Mouse (Mus musculus) 3T3-L1 (cell line): ENCODE results near the gene 2010111I01Rik.
A peak's percentile ranks its signal among the peaks of the same experiment; 100 is the strongest.
"Not testable (repeated sequence)": the region's sequence is repeated elsewhere in the genome, so short reads cannot be mapped to it uniquely, and the experiment has no call there.

Source experiments
- DNase-seq: peaks from one replicate; pipeline ENCODE4 v3.0.0-alpha.2; 2015; ENCODE audit warnings: low read depth, low spot score

2010111I01Rik gene

GRCm38 (mm10) chr13:62955997-62956396 lies 8.7 kb upstream of the 2010111I01Rik start:
- no peak for DNase-seq

DNA sequence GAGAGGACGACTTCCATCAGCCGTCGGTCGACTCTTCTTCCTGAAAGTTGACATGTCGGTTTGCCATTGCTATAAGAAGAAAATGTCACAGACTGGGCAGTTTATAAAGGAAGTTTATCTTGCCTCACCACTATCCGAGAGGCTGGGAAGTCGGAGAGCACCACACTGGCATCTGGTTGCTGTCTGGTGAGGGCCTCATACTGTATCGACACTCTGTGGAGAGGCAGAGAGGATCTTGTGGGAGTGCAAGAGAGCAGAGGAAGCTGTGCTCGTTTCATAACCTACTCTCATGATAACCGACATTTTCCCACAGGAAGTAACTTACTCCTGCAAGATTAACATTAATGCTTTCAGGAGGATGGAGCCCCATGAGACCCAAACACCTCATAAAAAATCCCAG lies 7.9 kb upstream of the 2010111I01Rik start:
- no peak for DNase-seq

- DNase-seq = no peak
Measured at GRCm38 (mm10) chr13:62963358-62963757, 1.3 kb upstream of the 2010111I01Rik start.

- DNase-seq = no peak
Measured at GRCm38 (mm10) chr13:62968223-62968622, 3.5 kb downstream of the 2010111I01Rik start.

DNA sequence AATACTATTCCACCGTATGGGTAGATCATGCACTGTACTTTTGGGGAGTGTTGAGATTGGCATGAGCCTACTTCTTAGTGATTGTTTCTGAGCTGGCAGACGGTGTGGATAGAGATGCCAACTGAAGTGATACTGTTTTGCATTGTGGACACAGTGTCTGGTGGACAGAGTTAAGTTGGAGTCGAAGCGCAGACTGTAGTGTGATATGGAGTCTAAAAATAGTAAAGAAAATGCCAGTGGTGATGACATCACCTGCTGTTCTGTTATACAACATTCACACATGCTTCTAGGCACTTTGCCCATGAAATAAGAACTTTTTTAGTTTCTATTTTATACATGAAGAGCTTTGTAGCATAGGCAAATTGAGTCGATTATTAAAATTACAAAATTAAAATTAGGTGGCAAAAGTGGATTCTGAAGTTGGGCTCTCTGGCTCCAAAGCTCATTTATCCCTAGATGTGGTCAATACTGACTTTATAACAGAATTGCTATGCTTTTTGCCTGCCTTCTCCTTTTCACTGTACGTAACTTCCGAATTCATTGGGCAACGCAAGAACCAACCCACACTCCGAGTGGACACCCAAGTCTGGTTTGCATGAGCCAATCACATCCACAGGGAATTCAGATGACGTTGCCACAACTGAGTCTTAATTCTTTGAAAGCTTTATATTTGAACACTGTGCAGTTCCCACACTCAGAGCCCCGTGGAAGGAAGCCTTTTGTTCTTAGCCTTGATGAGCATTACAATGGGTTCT lies 6.0 kb downstream of the 2010111I01Rik start:
- DNase-seq = peak; percentile 38

- no peak for DNase-seq
Measured at GRCm38 (mm10) chr13:62972403-62972802, 7.7 kb downstream of the 2010111I01Rik start.

- no peak for DNase-seq
Measured at GRCm38 (mm10) chr13:62973111-62973510, 8.4 kb downstream of the 2010111I01Rik start.

DNA sequence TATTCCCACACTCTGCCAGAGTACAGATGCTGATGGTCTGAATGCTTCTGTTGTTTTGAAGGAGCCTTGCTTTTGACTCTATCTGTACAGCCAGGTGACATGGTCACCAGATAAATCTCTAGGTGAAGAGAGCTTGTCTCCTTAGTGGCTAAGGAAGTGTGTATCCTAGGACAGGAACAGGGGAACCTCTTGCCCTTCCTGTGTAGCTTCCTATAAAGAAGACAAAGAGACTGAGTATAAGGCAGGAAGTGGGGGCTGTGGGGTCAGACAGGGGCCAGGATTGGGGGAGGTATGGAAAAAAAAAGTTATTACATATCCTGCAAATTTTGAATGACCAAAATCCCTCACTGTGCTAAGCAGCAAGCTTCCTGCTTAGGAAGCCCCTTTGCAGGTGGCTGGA lies 13.4 kb downstream of the 2010111I01Rik start:
- DNase-seq = no peak

DNA sequence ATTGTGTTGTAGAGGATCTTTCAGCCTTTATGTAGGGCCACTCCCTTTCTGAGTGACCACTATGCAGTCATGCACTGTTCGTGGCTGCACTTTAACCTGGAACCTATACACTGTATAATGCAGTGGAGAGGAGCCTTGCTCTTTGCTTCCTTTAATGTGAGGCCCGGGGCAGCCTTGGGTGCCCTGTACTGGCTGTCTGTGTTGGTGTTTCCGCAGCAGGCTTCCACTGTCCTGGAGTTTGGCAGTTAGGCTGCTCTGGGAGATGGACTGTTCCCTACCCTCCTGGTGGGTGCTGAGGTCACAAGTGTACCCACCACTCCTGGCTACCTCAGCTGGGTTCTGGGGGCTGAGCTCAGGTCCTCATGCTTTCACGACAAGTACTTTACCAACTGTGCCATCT lies 14.1 kb downstream of the 2010111I01Rik start:
- DNase-seq = no peak

DNA sequence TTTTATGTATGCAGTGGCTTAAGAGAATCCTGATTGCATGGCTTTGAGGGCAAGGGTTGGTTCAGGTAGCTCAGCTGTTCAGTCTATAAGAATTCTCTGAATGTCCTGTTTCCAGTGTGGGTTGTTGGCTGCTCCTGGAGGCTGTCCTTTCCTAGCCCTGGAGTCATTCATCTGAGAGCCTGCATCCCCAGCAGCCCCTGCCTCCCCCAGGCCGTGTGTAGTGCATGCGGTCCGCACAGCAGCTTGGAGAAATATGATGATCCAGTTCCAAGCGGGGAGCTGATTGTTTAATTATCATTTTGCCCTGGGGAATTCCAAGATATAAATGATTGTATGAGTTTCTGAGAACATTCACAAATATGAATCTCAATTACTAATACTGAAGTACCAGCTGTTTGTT lies 14.5 kb downstream of the 2010111I01Rik start:
- DNase-seq = no peak

DNA sequence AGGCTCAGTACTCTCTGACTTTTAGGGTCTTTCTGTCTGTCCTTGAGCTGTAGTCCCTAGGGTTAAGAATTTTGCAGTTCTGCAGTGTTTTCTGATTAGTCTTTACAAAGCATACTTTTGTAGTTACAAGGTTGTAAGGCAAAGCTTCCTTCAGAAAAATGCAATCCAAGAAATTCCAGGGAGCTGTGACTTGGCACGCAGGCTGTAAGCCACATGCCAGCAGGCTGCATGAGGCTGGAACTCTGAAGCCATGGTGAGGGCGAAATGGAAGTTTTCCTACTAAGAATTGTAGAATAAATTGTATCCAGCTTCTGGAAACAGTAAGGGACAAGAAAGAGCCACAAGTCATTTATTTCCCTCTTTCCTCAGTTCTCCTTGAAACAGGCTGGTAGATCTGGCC lies 15.4 kb downstream of the 2010111I01Rik start:
- DNase-seq = peak; percentile 43

DNA sequence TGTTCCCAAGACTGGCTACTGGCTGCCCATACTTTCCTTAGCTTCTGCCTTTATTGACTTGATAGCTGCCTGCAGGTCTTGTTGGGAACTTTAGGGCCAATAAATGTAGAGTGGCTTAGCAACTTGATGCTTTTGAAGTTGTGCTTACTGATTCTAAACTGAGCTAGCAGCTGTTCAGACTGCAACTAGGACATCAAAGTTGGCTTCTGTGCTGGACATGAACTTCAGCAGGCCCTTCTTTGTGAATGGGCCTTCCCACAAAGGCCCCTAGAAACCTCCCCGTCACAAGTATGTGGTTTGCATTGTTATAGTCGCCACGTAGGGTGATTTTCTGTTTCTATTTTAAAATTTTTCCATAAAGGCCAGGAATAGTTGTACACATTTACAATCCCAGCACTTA lies 19.8 kb downstream of the 2010111I01Rik start:
- DNase-seq = no peak

DNA sequence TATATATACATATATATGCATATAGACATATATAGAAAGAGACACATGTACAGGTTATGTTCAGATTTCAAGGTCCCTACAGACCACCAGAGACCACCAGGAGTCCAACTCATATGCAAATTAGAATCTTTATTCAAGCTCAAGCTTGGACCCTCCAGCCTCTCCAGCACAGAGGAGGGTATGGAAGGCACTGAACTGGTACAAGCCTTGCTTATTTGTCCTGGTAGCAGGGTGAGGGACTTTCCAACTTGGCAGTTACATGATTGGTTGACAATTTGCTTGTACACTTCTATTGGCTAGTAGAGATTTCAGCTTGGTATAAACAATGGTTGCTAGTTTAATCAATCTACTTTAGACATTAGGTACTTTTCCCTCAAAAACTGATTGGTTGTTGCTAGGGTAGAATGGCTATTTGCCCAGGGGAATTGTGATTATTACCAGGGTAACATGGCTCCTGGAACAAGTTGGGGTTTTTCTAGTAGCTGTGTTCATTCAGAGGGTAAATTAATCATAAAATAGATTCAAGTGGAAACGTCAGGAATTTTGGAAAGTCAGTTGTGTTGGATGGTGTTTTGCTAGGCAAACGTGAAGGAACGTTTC lies 25.3 kb downstream of the 2010111I01Rik start:
- no peak for DNase-seq

GRCm38 (mm10) chr13:62993543-62994477 lies 29.1 kb downstream of the 2010111I01Rik start:
- no peak for DNase-seq

- DNase-seq = no peak
Measured at GRCm38 (mm10) chr13:62996767-62997166, 32.1 kb downstream of the 2010111I01Rik start.

DNA sequence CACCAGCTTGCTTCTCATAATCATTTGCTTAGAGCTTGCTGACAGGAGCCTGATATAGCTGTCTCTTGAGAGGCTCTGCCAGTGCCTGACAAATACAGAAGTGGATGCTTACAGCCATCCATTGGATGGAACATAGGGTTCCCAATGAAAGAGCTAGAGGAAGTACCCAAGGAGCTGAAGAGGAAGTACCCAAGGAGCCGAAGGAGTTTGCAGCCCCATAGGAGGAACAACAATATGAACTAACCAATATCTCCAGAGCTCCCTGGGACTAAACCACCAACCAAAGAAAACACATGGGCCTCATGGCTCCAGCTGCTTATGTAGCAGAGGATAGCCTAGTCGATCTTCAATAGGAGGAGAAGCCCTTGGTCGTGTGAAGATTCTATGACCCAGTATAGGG lies 42.8 kb downstream of the 2010111I01Rik start:
- not testable (repeated sequence) for DNase-seq

DNA sequence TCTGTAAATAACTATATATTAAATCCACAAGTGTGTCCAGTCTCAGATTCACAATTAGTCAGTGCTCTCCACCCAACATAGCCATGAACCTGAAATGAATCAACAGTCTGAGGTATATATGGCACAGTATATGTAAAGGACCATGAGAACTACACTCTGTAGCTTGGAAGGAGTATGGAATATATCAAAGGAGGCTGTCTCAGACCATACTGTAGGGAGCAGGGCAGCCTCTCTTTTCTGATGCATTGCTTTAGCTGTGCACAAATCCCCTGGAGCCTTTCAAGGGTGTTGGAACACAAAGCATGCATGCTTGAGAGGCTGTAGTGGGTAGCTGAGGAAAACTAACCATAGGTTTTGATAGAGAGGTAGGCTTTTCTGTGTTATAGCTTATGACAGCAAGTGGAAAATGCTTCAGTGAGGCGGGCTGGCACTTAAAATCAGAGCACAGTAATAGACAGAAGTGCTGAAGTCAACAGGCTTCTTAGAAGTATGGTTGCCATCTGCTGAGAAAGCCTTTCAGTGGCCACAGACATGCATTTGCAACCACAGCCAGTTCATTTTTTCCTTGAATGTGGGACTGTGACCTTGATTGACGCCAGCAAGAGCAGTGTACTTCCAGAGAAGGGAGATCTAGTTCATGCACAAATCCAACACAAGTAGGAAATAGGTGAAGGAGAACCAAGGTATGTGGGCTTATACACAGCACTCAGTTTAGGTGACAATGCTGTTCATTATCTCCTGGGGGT lies 45.8 kb downstream of the 2010111I01Rik start:
- DNase-seq = peak; percentile 21

GRCm38 (mm10) chr13:63014353-63014752 lies 49.7 kb downstream of the 2010111I01Rik start:
- no peak for DNase-seq

DNA sequence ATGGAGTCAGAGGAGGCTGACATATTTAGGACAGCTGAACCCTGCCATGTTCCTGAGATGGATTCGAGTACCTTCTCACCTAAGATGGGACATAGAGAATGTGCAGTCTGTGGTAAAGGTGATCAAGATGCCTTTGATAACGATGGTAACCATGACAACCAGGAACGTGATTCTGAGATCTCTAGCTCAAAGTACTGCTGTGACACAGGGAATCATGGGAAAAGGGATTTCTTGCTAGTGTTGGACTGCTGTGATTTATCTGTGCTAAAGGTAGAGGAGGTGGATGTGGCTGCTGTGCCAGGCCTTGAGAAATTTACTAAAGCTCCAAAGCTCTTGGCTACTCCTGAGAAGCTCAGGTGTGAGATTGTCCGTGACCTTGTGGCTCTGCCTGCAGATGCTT lies 50.7 kb downstream of the 2010111I01Rik start:
- DNase-seq = no peak

DNA sequence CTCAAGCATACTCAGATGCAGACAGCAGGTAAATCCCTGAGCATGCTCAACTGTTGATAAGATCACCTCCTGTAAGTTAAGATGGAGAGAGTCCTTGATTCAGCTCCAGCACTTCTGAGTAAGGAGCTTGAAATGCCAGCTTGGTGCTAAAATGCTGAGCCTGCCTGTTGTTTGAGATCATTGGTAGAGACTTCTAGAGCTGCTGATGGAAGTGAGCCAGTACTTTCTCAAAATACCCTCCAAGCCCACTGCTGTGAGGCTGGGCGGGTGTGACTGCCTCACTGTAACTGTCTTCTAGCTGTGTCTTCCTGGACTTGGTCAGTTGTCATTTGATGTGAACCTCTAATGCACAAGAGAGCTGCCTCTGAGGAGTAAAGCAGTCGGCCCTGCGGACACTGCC lies 51.4 kb downstream of the 2010111I01Rik start:
- DNase-seq = no peak
